Mouse (Mus musculus): ENCODE measurements around the gene Prr30. TPM values are rescaled to one million over a fixed set of nuclear protein-coding genes. Genes with fewer than 3 reads are reported as not detected.
"Not testable (repeated sequence)": the region's sequence is repeated elsewhere in the genome, so short reads cannot be mapped to it uniquely, and the experiment has no call there.

The Prr30 gene
- not detected in 2 replicates for polyA plus RNA-seq (2012; ENCODE audit: insufficient read depth, insufficient read length, missing spikeins)

DNA sequence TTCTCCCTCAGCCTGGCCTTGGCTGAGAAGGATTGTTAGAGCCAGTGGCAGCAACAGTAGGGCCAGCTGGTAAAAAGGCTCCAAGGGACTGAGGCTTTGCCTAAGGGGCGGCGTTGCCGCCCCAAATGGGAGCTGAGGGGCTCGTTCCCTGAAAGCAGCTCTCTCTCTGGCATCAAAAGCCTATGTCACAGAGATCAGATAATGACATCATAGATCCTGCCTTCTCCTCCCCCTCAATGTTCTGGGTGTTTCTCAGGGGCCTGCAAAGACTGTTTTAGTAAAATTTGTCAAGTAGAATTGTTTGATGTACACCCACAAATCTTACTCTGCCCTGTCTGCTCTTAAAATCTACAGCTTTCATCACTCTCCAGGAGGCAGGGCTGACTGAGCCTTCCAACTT lies at the start of gene Prr30:
TSS of gene Prr30 (minus strand) at position 101 of the 400 bp plus-strand sequence.
- no peak within 1 kb of the TSS for H3K4me3 ChIP-seq (ENCODE audit: insufficient read depth, low read depth, low read length)
- H3K4me1 ChIP-seq (ENCODE audit: control insufficient read depth, insufficient read depth, insufficient read length, low read length), result no peaks in the 10 kb centered on the region

DNA sequence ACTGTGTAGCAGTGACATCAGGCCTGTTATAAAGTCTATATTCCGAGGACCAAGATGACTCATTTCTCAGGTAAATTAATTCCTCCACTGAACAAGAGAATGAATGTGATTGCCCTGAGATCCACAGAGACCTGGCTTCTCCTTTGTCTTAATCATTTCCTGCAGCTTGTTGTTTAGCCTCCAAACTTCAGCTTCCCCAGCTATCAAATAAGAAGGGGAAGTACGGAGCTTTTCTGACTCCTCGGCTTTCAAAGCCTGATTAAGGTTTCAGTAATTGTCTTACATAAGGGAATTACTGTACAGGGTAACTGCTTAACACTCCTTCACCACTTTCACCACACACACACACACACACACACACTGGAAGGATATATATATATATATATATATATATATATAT lies 46.7 kb upstream of the Prr30 start:
- no peak overlapping the region for H3K4me3 ChIP-seq (ENCODE audit: insufficient read depth, low read depth, low read length)

More for the DNA sequence above, at the start of gene Prr30:
- H3K27ac ChIP-seq (replicated peaks; ENCODE audit: low read depth, low read length), result no peak within 1 kb of the TSS

DNA sequence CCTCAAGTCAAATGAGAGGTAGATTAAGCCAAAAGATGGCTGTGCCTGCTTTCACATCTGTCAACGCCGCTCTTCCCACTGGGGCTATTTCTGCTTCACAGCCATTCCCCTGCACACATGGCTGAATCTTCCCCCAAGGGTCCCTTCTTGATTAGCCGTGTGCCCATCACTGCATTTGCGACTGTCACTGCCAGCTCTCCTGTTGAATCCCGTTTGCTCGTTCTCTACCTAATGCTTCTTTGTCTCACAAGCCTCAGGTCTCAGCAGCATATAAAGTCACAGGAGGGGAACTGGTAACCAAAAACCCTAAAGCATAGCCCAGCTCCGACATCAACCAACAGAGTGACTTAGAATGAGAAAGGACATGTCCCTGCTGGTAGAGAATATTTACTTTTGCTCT lies 45.6 kb upstream of the Prr30 start:
- Histone ChIP-seq H3K4me1 (ENCODE audit: control insufficient read depth, insufficient read depth, insufficient read length, low read length) (no peaks in the 10 kb centered on the region), H3K27ac (replicated peaks; ENCODE audit: low read depth, low read length) (no peak overlapping the region), H3K4me3 (ENCODE audit: insufficient read depth, low read depth, low read length) (no peak overlapping the region)

More for the DNA sequence above, 46.7 kb upstream of the Prr30 start:
- Histone ChIP-seq H3K4me1 (ENCODE audit: control insufficient read depth, insufficient read depth, insufficient read length, low read length) (no peaks in the 10 kb centered on the region), H3K27ac (replicated peaks; ENCODE audit: low read depth, low read length) (no peak overlapping the region)

DNA sequence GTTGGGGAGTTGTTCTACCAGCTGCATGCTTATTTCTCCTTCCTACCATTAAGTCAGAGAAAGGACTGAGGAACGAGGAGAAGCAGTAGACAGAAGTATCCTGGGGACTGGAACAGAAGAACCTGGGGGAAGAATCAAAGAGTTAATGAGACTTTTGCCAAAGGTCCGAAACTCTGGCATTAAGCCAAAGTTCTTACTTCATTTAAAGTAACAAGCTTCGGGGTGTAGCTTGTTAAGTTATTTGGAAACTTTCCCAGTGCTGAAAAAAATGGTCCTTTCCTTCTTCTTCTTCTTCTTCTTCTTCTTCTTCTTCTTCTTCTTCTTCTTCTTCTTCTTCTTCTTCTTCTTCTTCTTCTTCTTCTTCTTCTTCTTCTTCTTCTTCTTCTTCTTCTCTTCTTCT lies 44.3 kb upstream of the Prr30 start:
- not testable (repeated sequence) for H3K27ac ChIP-seq (replicated peaks; ENCODE audit: low read depth, low read length); H3K4me3 ChIP-seq (ENCODE audit: insufficient read depth, low read depth, low read length); H3K4me1 ChIP-seq (ENCODE audit: control insufficient read depth, insufficient read depth, insufficient read length, low read length)

- no peaks in the 10 kb centered on the region for H3K4me1 ChIP-seq (ENCODE audit: control insufficient read depth, insufficient read depth, insufficient read length, low read length)
- H3K4me3 ChIP-seq (ENCODE audit: insufficient read depth, low read depth, low read length), result no peak overlapping the region
Observed at GRCm38 (mm10) chr14:101237965-101238364, 37.8 kb upstream of the Prr30 start.

GRCm38 (mm10) chr14:101229068-101229467 lies 28.9 kb upstream of the Prr30 start:
- H3K4me3 ChIP-seq (ENCODE audit: insufficient read depth, low read depth, low read length), result no peak overlapping the region
- H3K4me1 ChIP-seq (ENCODE audit: control insufficient read depth, insufficient read depth, insufficient read length, low read length), result no peaks in the 10 kb centered on the region
- H3K27ac ChIP-seq (replicated peaks; ENCODE audit: low read depth, low read length), result no peak overlapping the region

More at GRCm38 (mm10) chr14:101237965-101238364, 37.8 kb upstream of the Prr30 start:
- no peak overlapping the region for H3K27ac ChIP-seq (replicated peaks; ENCODE audit: low read depth, low read length)

GRCm38 (mm10) chr14:101222319-101222718 lies 22.2 kb upstream of the Prr30 start:
- H3K27ac ChIP-seq (replicated peaks; ENCODE audit: low read depth, low read length), result no peak overlapping the region
- H3K4me3 ChIP-seq (ENCODE audit: insufficient read depth, low read depth, low read length), result no peak overlapping the region
- H3K4me1 ChIP-seq (ENCODE audit: control insufficient read depth, insufficient read depth, insufficient read length, low read length), result no peaks in the 10 kb centered on the region

- H3K27ac ChIP-seq (replicated peaks; ENCODE audit: low read depth, low read length), result no peak overlapping the region
- H3K4me1 ChIP-seq (ENCODE audit: control insufficient read depth, insufficient read depth, insufficient read length, low read length), result no peaks in the 10 kb centered on the region
- no peak overlapping the region for H3K4me3 ChIP-seq (ENCODE audit: insufficient read depth, low read depth, low read length)
Observed at GRCm38 (mm10) chr14:101172258-101172657, 27.9 kb downstream of the Prr30 start.

Data from brown adipose tissue, adult 24 weeks (tissue).